8 mouse cellular contexts compared by ENCODE assay signal in the genomic region with DNA sequence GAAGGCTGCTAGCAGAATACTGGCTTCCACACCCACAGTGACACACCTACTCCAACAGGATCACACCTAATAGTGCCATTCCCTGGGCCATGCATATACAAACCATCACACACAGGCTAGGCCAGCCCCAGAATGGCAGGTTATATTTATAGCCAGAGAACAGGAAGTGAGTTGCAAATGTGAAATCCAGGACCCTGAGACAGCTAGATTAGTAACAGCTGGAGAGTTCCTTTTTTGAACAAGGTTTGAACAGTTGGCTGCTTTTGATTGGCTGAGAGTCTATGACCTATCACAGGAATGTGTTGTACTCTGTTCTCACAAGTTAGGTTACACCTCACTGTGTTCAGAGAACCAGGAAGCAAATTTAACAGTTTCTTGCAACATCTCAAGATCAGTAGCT.
DNase-seq lines count a peak whose midpoint lies in the region; ATAC-seq lines count a peak whose summit lies in the region.

No protein-coding gene starts in this region.

- ATAC-seq in granulocyte monocyte progenitor cell, adult 5-6 weeks (replicated peaks; ENCODE audit: poor library complexity, severe bottlenecking) = peak; percentile 82

- DNase-seq in 3T3-L1 (ENCODE audit: low read depth, low spot score) = peak; percentile 84
- peak; percentile 69 for DNase-seq in CD4-positive, CD25-positive, alpha-beta regulatory T cell, adult 2 months (ENCODE audit: low read depth, low spot score)
- peak; percentile 65 for DNase-seq in lung, postnatal 10 days
- DNase-seq in frontal cortex, postnatal 14 days (ENCODE audit: low spot score in 2 of 2) = no peak
- DNase-seq in adrenal gland, postnatal 14 days = no peak
- DNase-seq in cerebellum, postnatal 4 days (ENCODE audit: low spot score in 2 of 2) = no peak
- no peak for DNase-seq in retina, postnatal 1 day

Comparison
In these comparisons a context has a peak if more than half of its experiments do, and no peak if none do; other contexts are left out.
1. DNase-seq: peak in 3T3-L1 (single experiment), CD4-positive, CD25-positive, alpha-beta regulatory T cell, adult 2 months (single experiment) and lung, postnatal 10 days (single experiment); none in frontal cortex, postnatal 14 days (0 of 2), adrenal gland, postnatal 14 days (single experiment), cerebellum, postnatal 4 days (0 of 2) and retina, postnatal 1 day (single experiment).